9 mouse cellular contexts compared by ENCODE assay signal in the genomic region with DNA sequence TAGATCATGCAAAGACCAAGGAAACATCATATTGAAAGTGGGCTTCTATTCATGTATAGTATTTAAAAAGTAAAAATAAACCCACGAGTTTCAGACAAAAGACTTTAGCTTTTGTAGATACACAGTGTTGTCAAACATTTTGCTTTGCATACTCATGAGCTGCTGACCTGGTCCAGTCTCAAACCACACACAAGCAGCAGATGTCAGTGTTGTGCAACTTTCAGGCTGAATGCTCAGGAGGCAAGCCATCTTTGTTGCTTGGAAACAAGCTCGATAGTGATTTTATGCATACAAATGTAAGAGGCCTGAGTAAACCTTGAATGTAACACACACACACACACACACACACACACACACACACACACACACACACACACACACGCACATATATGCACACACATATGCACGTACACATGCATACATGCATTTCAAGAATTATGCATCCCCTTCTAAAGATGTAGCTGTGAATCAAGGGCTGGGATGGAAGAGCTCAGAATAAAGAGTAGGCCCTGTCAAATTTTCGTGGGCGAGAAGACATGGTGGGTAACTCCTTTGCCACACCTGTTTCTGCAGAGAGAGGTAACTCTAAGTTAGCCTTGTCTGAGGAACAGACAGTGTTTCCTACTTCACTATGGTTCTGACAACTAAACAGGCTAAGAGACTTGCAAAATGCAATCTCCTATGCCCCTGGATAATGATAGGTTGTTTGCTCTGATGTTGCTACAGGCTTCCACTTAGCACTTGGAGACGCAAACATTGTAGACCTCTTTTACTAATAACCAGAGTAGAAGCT.
DNase-seq lines count a peak whose midpoint lies in the region; ATAC-seq and TF ChIP-seq lines count a peak whose summit lies in the region.
"Had no signal": no experiment of that assay in that cellular context is flagged by ENCODE, and none has a peak within 500 bp of the region (broad histone marks: within the 10 kb centered on the region; RNA-seq: fewer than 3 reads in every experiment).

No protein-coding gene starts in this region.

- no peak for ATAC-seq in heart, embryonic 12.5 days (ENCODE audit: insufficient number of reproducible peaks, low FRiP score)
- peak; percentile 86 for ATAC-seq in forebrain, embryonic 16.5 days
- ATAC-seq in stomach, postnatal 0 days (ENCODE audit: low FRiP score, low TSS enrichment): no peak

- no peak for TF ChIP-seq EP300 in stomach, postnatal 0 days (optimal IDR thresholded peaks at IDR 0.05)

- no peak overlapping the region for H3K9ac ChIP-seq in heart, embryonic 12.5 days
- no peak overlapping the region for H3K9ac ChIP-seq in forebrain, embryonic 16.5 days (replicated peaks; ENCODE audit: low read depth, low read length)
- H3K9ac ChIP-seq in stomach, postnatal 0 days (ENCODE audit: low read length): no peak overlapping the region
- H3K9ac ChIP-seq: heart, embryonic 15.5 days had no signal

- no peak overlapping the region for H3K4me3 ChIP-seq in heart, embryonic 12.5 days
- H3K4me3 ChIP-seq in forebrain, embryonic 16.5 days (replicated peaks; ENCODE audit: low read length): no peak overlapping the region
- H3K4me3 ChIP-seq in stomach, postnatal 0 days (ENCODE audit: low read depth, low read length): no peak overlapping the region
- H3K4me3 ChIP-seq: heart, embryonic 15.5 days had no signal

- H3K27me3 ChIP-seq in heart, embryonic 12.5 days (replicated peaks): no peaks in the 10 kb centered on the region
- no peaks in the 10 kb centered on the region for H3K27me3 ChIP-seq in forebrain, embryonic 16.5 days (replicated peaks; ENCODE audit: control insufficient read depth, insufficient read depth, low read length)
- H3K27me3 ChIP-seq in stomach, postnatal 0 days (ENCODE audit: control insufficient read depth, insufficient read depth, low read length): no peaks in the 10 kb centered on the region
- H3K27me3 ChIP-seq: heart, embryonic 15.5 days had no signal

- no peaks in the 10 kb centered on the region for H3K9me3 ChIP-seq in heart, embryonic 12.5 days (replicated peaks)
- no peaks in the 10 kb centered on the region for H3K9me3 ChIP-seq in forebrain, embryonic 16.5 days (ENCODE audit: control insufficient read depth, low read length)
- H3K9me3 ChIP-seq in stomach, postnatal 0 days (ENCODE audit: control insufficient read depth, low read length): no peaks in the 10 kb centered on the region
- H3K9me3 ChIP-seq: heart, embryonic 15.5 days had no signal

- TF ChIP-seq CTCF in brain, embryonic 14.5 days (IDR thresholded peaks at IDR 0.05; ENCODE audit: borderline replicate concordance, extremely low read depth, insufficient read depth, insufficient read length): peak; percentile 83
- peak; percentile 85 for TF ChIP-seq CTCF in stomach, postnatal 0 days (IDR thresholded peaks at IDR 0.05; ENCODE audit: low read depth)

- H3K36me3 ChIP-seq in heart, embryonic 12.5 days: no peaks in the 10 kb centered on the region
- H3K36me3 ChIP-seq in forebrain, embryonic 16.5 days (ENCODE audit: control insufficient read depth, insufficient read depth): no peaks in the 10 kb centered on the region
- H3K36me3 ChIP-seq in stomach, postnatal 0 days (ENCODE audit: control insufficient read depth, insufficient read depth, low read length): no peaks in the 10 kb centered on the region
- H3K36me3 ChIP-seq: heart, embryonic 15.5 days had no signal

- no peak overlapping the region for H3K4me2 ChIP-seq in heart, embryonic 12.5 days
- no peak overlapping the region for H3K4me2 ChIP-seq in forebrain, embryonic 16.5 days (ENCODE audit: low read length)
- H3K4me2 ChIP-seq in stomach, postnatal 0 days (replicated peaks; ENCODE audit: low read depth): no peak overlapping the region
- H3K4me2 ChIP-seq: heart, embryonic 15.5 days had no signal

- WGBS in heart, embryonic 12.5 days: 61% methylated on average over 7 of the region's 7 CpGs
- WGBS in forebrain, embryonic 16.5 days: 46% methylated on average over 7 of the region's 7 CpGs
- 61% methylated on average over 7 of the region's 7 CpGs for WGBS in stomach, postnatal 0 days

- DNase-seq in heart, adult 11 months: peak; percentile 55
- peak; percentile 95 for DNase-seq in brain, embryonic 14.5 days (ENCODE audit: low read depth)
- peak; percentile 48 for DNase-seq in kidney, postnatal 14 days
- DNase-seq in lung, postnatal 4 days: peak; percentile 19 to 22
- peak; percentile 54 for DNase-seq in stomach, postnatal 0 days (ENCODE audit: low spot score)
- no peak for DNase-seq in c-Kit-positive CD71-positive TER-119-positive erythroid progenitor cells, embryonic 14.5 days (ENCODE audit: low spot score)

- no peak overlapping the region for H3K27ac ChIP-seq in heart, embryonic 12.5 days (ENCODE audit: poor library complexity, severe bottlenecking)
- peak overlapping the region; percentile 59 for H3K27ac ChIP-seq in forebrain, embryonic 16.5 days (ENCODE audit: low read length)
- no peak overlapping the region for H3K27ac ChIP-seq in stomach, postnatal 0 days (replicated peaks)
- H3K27ac ChIP-seq: heart, embryonic 15.5 days had no signal

- 0 out of 2 replicates have a peak, but pooled peaks cover 4% of the 10 kb centered on the region for H3K4me1 ChIP-seq in heart, embryonic 12.5 days (replicated peaks)
- peaks cover 8% of the 10 kb centered on the region for H3K4me1 ChIP-seq in forebrain, embryonic 16.5 days (replicated peaks; ENCODE audit: control insufficient read depth, insufficient read depth, low read length)
- no peaks in the 10 kb centered on the region for H3K4me1 ChIP-seq in stomach, postnatal 0 days (replicated peaks; ENCODE audit: control insufficient read depth, insufficient read depth)

- TF ChIP-seq POLR2A in brain, embryonic 14.5 days (IDR thresholded peaks at IDR 0.05; ENCODE audit: borderline replicate concordance, extremely low read depth, insufficient read depth, insufficient read length, poor library complexity, severe bottlenecking): no peak
